Mouse (Mus musculus) intestine, postnatal 0 days (tissue): ENCODE measurements around the gene Aldh4a1. TPM values are rescaled to one million over a fixed set of nuclear protein-coding genes. Genes with fewer than 3 reads are reported as not detected.

ENCODE experiments used
- ATAC-seq: fragments of 200-750 bp; cut with Nextera tagmentation; 2 replicates; pipeline ENCODE4 v1.8.0; 2017; ENCODE audit warnings: mild to moderate bottlenecking, moderate TSS enrichment, moderate library complexity
- H3K27ac ChIP-seq: fragments of 300-500 bp; sonication (generic); 2 replicates; pipeline ENCODE4 v1.5.1; 2014; ENCODE audit warnings: mild to moderate bottlenecking, low read depth, low read length, moderate library complexity
- H3K27me3 ChIP-seq: fragments of 300-500 bp; sonication (generic); replicated peaks from 2 replicates; pipeline ENCODE4 v1.6.1; 2014; ENCODE audit warnings: low read length, mixed read lengths; ENCODE audit not compliant: control insufficient read depth, insufficient read depth
- H3K36me3 ChIP-seq: fragments of 300-500 bp; sonication (generic); 2 replicates; pipeline ENCODE4 v1.6.1; 2014; ENCODE audit warnings: mild to moderate bottlenecking, moderate library complexity; ENCODE audit not compliant: control insufficient read depth, insufficient read depth
- H3K4me1 ChIP-seq: fragments of 300-500 bp; sonication (generic); replicated peaks from 2 replicates; pipeline ENCODE4 v1.6.1; 2014; ENCODE audit warnings: antibody characterized with exemption, low read length, mixed read lengths; ENCODE audit not compliant: control insufficient read depth, insufficient read depth
- H3K4me2 ChIP-seq: fragments of 300-500 bp; sonication (generic); replicated peaks from 2 replicates; pipeline ENCODE4 v1.6.1; 2014; ENCODE audit warnings: low read depth, mild to moderate bottlenecking, moderate library complexity
- H3K4me3 ChIP-seq: fragments of 300-500 bp; sonication (generic); 2 replicates; pipeline ENCODE4 v1.5.1; 2014; ENCODE audit warnings: low read depth, low read length
- H3K9ac ChIP-seq: fragments of 300-500 bp; sonication (generic); 2 replicates; pipeline ENCODE4 v1.6.1; 2014; ENCODE audit warnings: mild to moderate bottlenecking, low read depth, low read length
- H3K9me3 ChIP-seq: fragments of 300-500 bp; sonication (generic); 2 replicates; pipeline ENCODE4 v1.6.1; 2016; ENCODE audit warnings: mixed run types; ENCODE audit not compliant: control insufficient read depth
- CTCF ChIP-seq: sonication (generic); IDR thresholded peaks from 2 replicates; pipeline ENCODE4 v1.5.1; 2016; ENCODE audit warnings: low read depth, mild to moderate bottlenecking, control low read depth, antibody characterized with exemption, moderate library complexity
- WGBS: fragments of 180-500 bp; shearing (Covaris S2); extraction: QIAGEN DNeasy Blood & Tissue Kit; methylation state at CpG from one replicate; pipeline ENCODE4 v1.1.7; 2014; 5-methylcytosine and 5-hydroxymethylcytosine counted together
- polyA plus RNA-seq: library from polyadenylated mRNA; unstranded; fragments of >200 nt; fragmentation: Nextera tagmentation; extraction: Ambion mirVana; gene quantifications from 2 replicates; pipeline ENCODE4 v1.2.1, GENCODE M21; 2015

Aldh4a1 gene
- 3.5 and 3.9 TPM in 2 replicates for polyA plus RNA-seq

DNA sequence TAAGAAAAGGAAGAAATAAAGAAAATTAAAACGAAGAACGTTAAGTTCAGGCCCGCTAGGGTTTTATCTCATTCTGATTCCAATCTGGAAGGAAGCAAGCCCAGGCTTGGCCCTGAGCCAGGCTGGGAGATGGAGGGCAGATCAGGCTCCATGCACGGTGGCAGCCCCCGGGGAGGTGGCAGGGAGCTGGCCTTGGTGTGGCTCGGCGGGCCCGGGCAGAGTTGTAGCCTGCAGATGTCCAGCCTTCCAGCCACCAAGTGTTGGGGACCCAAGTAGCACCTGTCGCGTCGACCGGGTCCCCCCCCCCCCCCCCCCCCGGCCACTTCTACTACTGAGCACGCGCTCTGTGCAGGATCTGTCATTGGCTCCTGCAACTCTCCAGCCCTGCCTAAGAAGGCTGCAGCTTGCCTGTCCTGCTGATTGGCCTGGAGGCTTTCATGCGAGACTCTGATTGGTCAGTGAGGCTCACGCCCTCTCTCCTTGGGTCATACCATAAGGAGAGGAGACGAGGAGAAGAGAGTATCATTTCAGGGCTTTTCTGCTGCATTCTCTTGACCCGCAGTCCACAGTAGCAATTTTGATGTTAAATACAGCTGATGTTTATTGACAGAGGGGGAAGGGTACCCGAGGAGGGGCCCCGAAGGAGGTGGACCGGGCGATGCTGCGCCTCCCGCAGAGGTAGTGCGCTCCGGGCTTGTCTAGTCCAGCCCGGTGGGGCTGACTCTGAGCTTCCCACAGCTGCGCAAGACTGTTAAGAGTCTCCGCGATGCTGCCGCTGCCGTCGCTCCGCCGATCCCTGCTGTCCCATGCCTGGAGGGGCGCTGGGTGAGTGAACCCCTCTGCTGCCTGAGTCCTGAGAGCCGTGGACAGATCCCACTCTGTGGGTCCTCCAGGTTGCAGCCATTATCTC lies at the start of gene Aldh4a1:
TSS of gene Aldh4a1 (plus strand) at position 494 of the 910 bp plus-strand sequence.
- no peaks in the 10 kb centered on the region for H3K9me3 ChIP-seq
- H3K4me2 ChIP-seq: peak within 1 kb of the TSS; percentile 91
- WGBS: under 1% methylated on average over 38 of the region's 38 CpGs
- ATAC-seq: peak; percentile 99
- H3K36me3 ChIP-seq: no peaks in the 10 kb centered on the region; the same call in 1 of the 2 replicates
- peaks cover 46% of the 10 kb centered on the region for H3K27me3 ChIP-seq
- H3K27ac ChIP-seq: peak within 1 kb of the TSS; percentile 50
- H3K4me1 ChIP-seq: no peaks in the 10 kb centered on the region
- no peak for TF ChIP-seq CTCF
- peak within 1 kb of the TSS; percentile 53 for H3K9ac ChIP-seq
- H3K4me3 ChIP-seq: peak within 1 kb of the TSS; percentile 55

GRCm38 (mm10) chr4:139572928-139573512 lies 49.6 kb upstream of the Aldh4a1 start:
- Histone ChIP-seq H3K4me2 (no peak overlapping the region), H3K36me3 (no peaks in the 10 kb centered on the region), H3K27me3 (peaks cover 13% of the 10 kb centered on the region; the same call in 1 of the 2 replicates), H3K9ac (no peak overlapping the region), H3K9me3 (no peaks in the 10 kb centered on the region), H3K4me3 (no peak overlapping the region), H3K27ac (no peak overlapping the region), H3K4me1 (peaks cover 2% of the 10 kb centered on the region; the same call in 1 of the 2 replicates)
- 91% methylated on average over 12 of the region's 12 CpGs for WGBS
- no peak for ATAC-seq
- no peak for TF ChIP-seq CTCF

GRCm38 (mm10) chr4:139574156-139574798 lies 48.4 kb upstream of the Aldh4a1 start:
- Histone ChIP-seq H3K36me3 (no peaks in the 10 kb centered on the region), H3K27me3 (peaks cover 6% of the 10 kb centered on the region; the same call in 1 of the 2 replicates), H3K4me3 (peak overlapping the region; percentile 83), H3K9me3 (no peaks in the 10 kb centered on the region), H3K4me2 (peak overlapping the region; percentile 94), H3K27ac (peak overlapping the region; percentile 75), H3K9ac (peak overlapping the region; percentile 84), H3K4me1 (peaks cover 2% of the 10 kb centered on the region; the same call in 1 of the 2 replicates)
- under 1% methylated on average over 45 of the region's 52 CpGs for WGBS
- peak; percentile 98 for ATAC-seq
- TF ChIP-seq CTCF: peak; percentile 85

DNA sequence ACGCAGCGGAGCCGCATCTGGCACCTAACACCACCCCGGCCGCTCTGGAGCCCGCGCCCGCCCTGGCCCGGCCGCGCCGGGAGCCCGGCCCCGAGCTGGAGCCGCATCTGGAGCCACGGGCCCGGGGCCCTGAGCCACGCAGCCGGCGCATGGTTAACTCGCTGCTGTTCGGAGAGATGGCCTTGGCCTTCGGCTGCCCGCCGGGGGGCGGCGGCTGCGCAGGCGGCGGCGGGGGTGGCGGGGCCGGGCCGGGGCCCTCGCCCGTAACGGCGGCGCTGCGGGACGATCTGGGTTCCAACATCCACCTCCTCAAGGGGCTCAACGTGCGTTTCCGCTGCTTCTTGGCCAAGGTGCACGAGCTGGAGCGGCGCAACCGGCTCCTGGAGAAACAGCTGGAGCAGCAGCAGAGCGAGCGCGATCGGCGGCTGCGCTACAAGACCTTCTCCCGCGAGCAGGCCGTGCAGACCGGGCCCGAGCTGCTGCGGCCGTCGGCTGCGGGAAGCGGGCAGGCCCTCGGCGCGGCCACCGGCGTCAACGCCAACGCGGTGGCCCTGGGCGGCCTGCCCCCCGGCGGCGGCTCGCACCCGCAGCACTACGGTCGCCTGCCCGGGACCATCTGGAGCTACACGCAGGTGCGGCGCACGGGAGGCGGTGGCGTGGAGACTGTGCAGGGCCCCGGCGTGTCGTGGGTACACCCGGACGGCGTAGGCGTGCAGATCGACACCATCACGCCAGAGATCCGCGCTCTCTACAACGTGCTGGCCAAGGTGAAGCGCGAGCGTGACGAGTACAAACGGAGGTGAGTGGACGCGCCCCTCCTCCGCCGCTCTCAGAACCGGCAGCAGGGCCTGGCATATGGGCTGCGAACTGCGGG lies 47.6 kb upstream of the Aldh4a1 start:
- peak; percentile 41 for TF ChIP-seq CTCF
- H3K9ac ChIP-seq: peak overlapping the region; percentile 84
- H3K36me3 ChIP-seq: no peaks in the 10 kb centered on the region
- no peaks in the 10 kb centered on the region for H3K9me3 ChIP-seq
- H3K4me2 ChIP-seq: peak overlapping the region; percentile 94
- H3K4me3 ChIP-seq: peak overlapping the region; percentile 83
- ATAC-seq: peak; percentile 63
- H3K27ac ChIP-seq: peak overlapping the region; percentile 75
- under 1% methylated on average over 110 of the region's 111 CpGs for WGBS
- peaks cover 2% of the 10 kb centered on the region; the same call in 1 of the 2 replicates for H3K4me1 ChIP-seq
- peaks cover 6% of the 10 kb centered on the region; the same call in 1 of the 2 replicates for H3K27me3 ChIP-seq

DNA sequence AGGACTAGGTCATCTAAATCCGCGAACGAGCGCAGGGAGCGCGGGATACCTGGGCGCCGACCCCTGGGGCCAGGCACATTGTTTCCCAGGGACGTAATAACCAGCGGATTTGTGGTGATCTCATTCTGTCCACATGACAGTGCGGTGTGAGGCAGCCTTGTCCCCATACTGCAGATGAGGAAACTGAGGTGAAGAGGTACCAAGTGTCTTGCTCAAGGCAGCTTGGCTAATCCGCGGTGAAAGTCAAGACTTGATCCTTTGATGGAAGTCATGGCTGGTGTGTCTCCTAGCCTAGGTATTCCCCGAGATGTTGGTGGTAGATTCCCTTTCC lies 47.0 kb upstream of the Aldh4a1 start:
- H3K9ac ChIP-seq: peak overlapping the region; percentile 84
- no peak for ATAC-seq
- H3K9me3 ChIP-seq: no peaks in the 10 kb centered on the region
- no peak overlapping the region for H3K27ac ChIP-seq
- H3K36me3 ChIP-seq: no peaks in the 10 kb centered on the region
- H3K4me3 ChIP-seq: peak overlapping the region; percentile 83
- WGBS: 14% methylated on average over 14 of the region's 14 CpGs
- peaks cover 5% of the 10 kb centered on the region for H3K4me1 ChIP-seq
- no peak for TF ChIP-seq CTCF
- H3K4me2 ChIP-seq: peak overlapping the region; percentile 94
- peaks cover 6% of the 10 kb centered on the region; the same call in 1 of the 2 replicates for H3K27me3 ChIP-seq
